Mouse (Mus musculus) lung, embryonic 14.5 days (tissue): ENCODE data around the gene Hist2h3c1. TPM values are rescaled to one million over a fixed set of nuclear protein-coding genes. Genes with fewer than 3 reads are reported as not detected.

ENCODE experiments used
- ATAC-seq: fragments of 200-750 bp; cut with Nextera tagmentation; 2 replicates; pipeline ENCODE4 v1.8.0; 2017; ENCODE audit warnings: mild to moderate bottlenecking, moderate TSS enrichment, moderate library complexity; ENCODE audit not compliant: insufficient read depth
- DNase-seq: peaks from one replicate; pipeline ENCODE4 v3.0.0-alpha.2; 2015
- H3K27ac ChIP-seq: fragments of 300-500 bp; sonication (generic); 2 replicates; pipeline ENCODE4 v1.5.1; 2014; ENCODE audit warnings: low read depth, mild to moderate bottlenecking, moderate library complexity
- H3K27me3 ChIP-seq: fragments of 300-500 bp; sonication (generic); 2 replicates; pipeline ENCODE4 v1.6.1; 2014; ENCODE audit warnings: low read length, control low read depth; ENCODE audit not compliant: insufficient read depth
- H3K36me3 ChIP-seq: fragments of 300-500 bp; sonication (generic); 2 replicates; pipeline ENCODE4 v1.6.1; 2014; ENCODE audit warnings: control low read depth; ENCODE audit not compliant: insufficient read depth
- H3K4me1 ChIP-seq: fragments of 300-500 bp; sonication (generic); 2 replicates; pipeline ENCODE4 v1.6.1; 2014; ENCODE audit warnings: antibody characterized with exemption, control low read depth; ENCODE audit not compliant: insufficient read depth
- H3K4me2 ChIP-seq: fragments of 300-500 bp; sonication (generic); 2 replicates; pipeline ENCODE4 v1.6.1; 2014; ENCODE audit warnings: mild to moderate bottlenecking
- H3K4me3 ChIP-seq: fragments of 300-500 bp; sonication (generic); 2 replicates; pipeline ENCODE4 v1.5.1; 2014; ENCODE audit warnings: low read depth, low read length
- H3K9ac ChIP-seq: fragments of 300-500 bp; sonication (generic); 2 replicates; pipeline ENCODE4 v1.6.1; 2014
- H3K9me3 ChIP-seq: fragments of 300-500 bp; sonication (generic); 2 replicates; pipeline ENCODE4 v1.6.1; 2016; ENCODE audit warnings: low read depth, low read length, control low read depth
- CTCF ChIP-seq: IDR thresholded peaks from 2 replicates; pipeline ENCODE4 v1.5.1; 2016; ENCODE audit warnings: antibody characterized with exemption, low read depth
- WGBS: fragments of 180-500 bp; shearing (Covaris S2); extraction: QIAGEN DNeasy Blood & Tissue Kit; methylation state at CpG from one replicate; pipeline ENCODE4 v1.1.7; 2014; 5-methylcytosine and 5-hydroxymethylcytosine counted together
- polyA plus RNA-seq: library from polyadenylated mRNA; unstranded; fragments of >200 nt; fragmentation: Nextera tagmentation; extraction: Ambion mirVana; gene quantifications from 2 replicates; pipeline ENCODE4 v1.2.1, GENCODE M21; 2014

Hist2h3c1 gene
- polyA plus RNA-seq, 1 experiment from 2014 or later = 0.30 TPM

- 41% methylated on average over 3 of the region's 3 CpGs for WGBS
- peak; percentile 13 for DNase-seq
Observed at GRCm38 (mm10) chr3:96261623-96262022, 15.1 kb downstream of the Hist2h3c1 start.

DNA sequence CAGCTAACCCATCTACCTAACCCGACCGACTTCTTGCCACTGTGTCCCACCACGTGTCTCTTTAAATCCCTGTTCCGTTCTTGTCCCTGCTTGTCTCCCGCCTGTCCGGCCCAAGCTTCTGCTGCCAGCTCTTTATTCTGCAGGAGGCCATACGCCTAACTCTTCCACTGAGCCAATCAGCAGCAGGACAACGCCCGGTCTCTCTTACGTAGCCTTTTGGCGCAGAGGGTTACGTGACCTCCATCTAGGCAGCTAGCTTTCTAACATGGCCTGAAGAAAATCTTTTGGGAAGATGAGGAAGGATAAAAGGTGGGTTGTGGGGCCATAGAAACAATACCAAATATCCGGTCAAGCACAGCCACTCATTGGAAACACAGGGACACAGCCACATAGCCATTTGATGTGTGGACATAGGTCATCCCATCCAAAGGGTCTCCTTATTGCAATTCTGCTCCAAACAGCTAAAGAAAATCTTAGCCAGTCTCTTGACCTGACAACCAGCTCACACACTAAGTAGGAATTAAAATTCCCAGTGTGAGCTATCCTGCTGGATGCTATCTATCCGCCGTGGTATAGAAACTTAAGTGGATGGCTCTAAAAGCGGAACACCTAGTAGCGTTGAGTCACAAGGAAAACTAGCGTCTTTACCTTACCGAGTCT is 15.9 kb downstream of the Hist2h3c1 start:
- no peaks in the 10 kb centered on the region for H3K36me3 ChIP-seq
- peak; percentile 89 for ATAC-seq
- peak overlapping the region; percentile 76 for H3K9ac ChIP-seq
- no peak for TF ChIP-seq CTCF
- peak overlapping the region; percentile 85 for H3K4me2 ChIP-seq
- H3K9me3 ChIP-seq = no peaks in the 10 kb centered on the region
- peak; percentile 94 for DNase-seq
- H3K4me1 ChIP-seq = peaks cover 6% of the 10 kb centered on the region; the same call in 1 of the 2 replicates
- under 1% methylated on average over 19 of the region's 19 CpGs for WGBS
- peak overlapping the region; percentile 99 for H3K27ac ChIP-seq
- H3K27me3 ChIP-seq = no peaks in the 10 kb centered on the region
- H3K4me3 ChIP-seq = peak overlapping the region; percentile 60

More at GRCm38 (mm10) chr3:96261623-96262022, 15.1 kb downstream of the Hist2h3c1 start:
- 0 out of 2 replicates have a peak, but pooled peaks have one; percentile 7 for TF ChIP-seq CTCF
- ATAC-seq = no peak
- Histone ChIP-seq H3K9me3 (no peaks in the 10 kb centered on the region), H3K9ac (peak overlapping the region; percentile 76), H3K4me1 (peaks cover 3% of the 10 kb centered on the region; the same call in 1 of the 2 replicates), H3K4me3 (peak overlapping the region; percentile 60), H3K4me2 (peak overlapping the region; percentile 85), H3K36me3 (no peaks in the 10 kb centered on the region), H3K27me3 (no peaks in the 10 kb centered on the region), H3K27ac (peak overlapping the region; percentile 99)

DNA sequence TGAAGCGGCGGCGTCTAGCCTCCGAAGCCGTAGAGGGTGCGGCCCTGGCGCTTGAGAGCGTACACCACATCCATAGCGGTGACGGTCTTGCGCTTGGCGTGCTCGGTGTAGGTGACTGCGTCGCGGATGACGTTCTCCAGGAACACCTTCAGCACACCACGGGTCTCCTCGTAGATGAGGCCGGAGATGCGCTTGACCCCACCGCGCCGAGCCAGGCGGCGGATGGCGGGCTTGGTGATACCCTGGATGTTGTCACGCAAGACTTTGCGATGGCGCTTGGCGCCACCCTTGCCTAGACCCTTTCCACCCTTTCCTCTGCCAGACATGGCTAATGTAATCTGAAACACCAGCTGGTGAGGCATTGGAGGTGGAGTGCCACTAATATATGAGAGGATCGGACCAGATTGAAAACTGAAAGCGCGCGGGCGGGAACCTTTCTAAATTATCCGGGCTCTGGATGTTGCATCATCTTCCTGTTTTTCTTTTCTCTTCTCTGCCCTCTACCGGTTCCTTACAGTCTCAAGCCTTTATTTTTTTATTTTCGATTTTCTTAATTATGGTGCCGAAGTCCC is 16.6 kb downstream of the Hist2h3c1 start, which contains the start of gene Hist2h4:
Gene Hist2h4, minus strand, starts transcription at position 333 of the 572 bp plus-strand sequence.
- under 1% methylated on average over 40 of the region's 40 CpGs for WGBS
- Histone ChIP-seq H3K4me2 (peak within 1 kb of the TSS; percentile 85), H3K9me3 (no peaks in the 10 kb centered on the region), H3K4me1 (peaks cover 9% of the 10 kb centered on the region), H3K4me3 (peak within 1 kb of the TSS; percentile 60), H3K27me3 (no peaks in the 10 kb centered on the region), H3K9ac (peak within 1 kb of the TSS; percentile 80), H3K36me3 (no peaks in the 10 kb centered on the region), H3K27ac (peak within 1 kb of the TSS; percentile 99)
- DNase-seq = peak; percentile 99
- peak; percentile 50 for TF ChIP-seq CTCF
- ATAC-seq = peak; percentile 89

DNA sequence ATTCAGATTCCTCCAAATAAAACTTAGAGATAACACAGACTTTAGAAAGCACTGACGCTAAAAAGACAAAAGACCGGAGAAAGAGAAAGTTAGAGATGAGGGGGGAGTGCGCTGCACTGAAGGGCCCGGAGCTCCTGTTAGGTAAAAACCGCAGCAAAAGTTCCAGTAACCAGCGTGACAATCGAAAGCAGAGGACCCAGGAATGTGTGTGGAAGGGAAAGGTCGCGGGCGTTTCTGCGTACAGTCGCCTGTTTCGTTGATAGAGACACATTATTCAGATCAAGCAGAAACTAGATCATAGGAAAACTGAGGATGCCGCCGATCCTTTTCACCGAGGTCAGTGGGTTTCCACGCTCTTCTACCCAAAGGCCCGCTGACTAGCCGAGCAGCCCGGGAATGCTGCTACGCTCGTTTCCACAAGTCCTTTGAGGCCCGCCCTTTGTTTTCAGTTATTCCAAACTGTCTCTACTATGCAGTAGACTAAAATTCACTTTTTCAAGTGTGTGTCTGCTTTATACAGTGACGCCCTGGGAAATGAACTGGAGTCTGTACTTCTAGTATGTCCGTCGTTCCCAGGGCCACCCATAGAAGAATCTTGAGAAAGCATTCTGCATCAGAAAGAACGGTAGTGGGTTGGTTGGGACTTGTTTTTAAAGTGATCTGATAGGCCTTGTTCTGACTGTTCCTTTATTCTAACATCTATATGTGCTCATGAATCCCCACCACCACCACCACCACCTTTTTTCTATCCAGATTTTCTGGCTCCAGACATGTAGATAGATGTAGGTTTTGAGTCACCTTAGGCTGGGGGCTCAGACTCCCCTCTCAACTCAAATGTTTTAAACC is 17.3 kb downstream of the Hist2h3c1 start:
- 6% methylated on average over 27 of the region's 27 CpGs for WGBS
- H3K4me1 ChIP-seq = peaks cover 9% of the 10 kb centered on the region
- no peaks in the 10 kb centered on the region for H3K36me3 ChIP-seq
- peak overlapping the region; percentile 99 for H3K27ac ChIP-seq
- H3K27me3 ChIP-seq = no peaks in the 10 kb centered on the region
- ATAC-seq (0 out of 2 replicates have a peak, but pooled peaks have one; percentile 15), DNase-seq (no peak)
- H3K4me3 ChIP-seq = peak overlapping the region; percentile 60
- H3K4me2 ChIP-seq = peak overlapping the region; percentile 85
- peak overlapping the region; percentile 80 for H3K9ac ChIP-seq
- H3K9me3 ChIP-seq = no peaks in the 10 kb centered on the region
- no peak for TF ChIP-seq CTCF

DNA sequence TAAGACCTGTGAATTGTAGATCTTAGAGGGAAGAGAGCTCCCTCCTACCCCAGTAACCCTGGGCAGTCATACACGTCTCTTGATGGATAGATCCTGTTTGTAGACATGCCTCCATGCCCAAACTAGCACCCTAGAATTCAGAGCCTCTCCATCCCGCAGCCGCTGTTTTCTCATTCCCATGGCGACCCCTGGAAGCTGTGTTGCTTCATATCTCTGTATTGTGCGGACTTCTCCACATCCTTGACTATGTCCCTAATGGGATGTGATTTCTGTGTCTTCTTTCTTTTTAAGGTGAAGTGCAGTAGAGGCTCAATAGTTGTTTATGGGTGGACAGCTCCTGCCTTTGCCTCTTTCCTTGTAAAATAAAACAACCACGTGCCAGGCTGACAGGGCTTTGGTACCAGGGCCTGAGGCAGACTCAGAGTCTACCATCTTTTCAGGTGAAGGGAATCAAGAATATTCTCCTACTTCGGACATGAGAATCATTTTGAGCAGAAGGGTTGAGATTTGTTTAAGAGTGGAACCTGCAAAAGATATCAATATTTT is 18.0 kb downstream of the Hist2h3c1 start:
- WGBS = 59% methylated on average over 7 of the region's 7 CpGs
- H3K9ac ChIP-seq = peak overlapping the region; percentile 80
- peak overlapping the region; percentile 60; the same call in 1 of the 2 replicates for H3K4me3 ChIP-seq

GRCm38 (mm10) chr3:96266132-96266710 is 19.7 kb downstream of the Hist2h3c1 start:
- TF ChIP-seq CTCF = no peak
- DNase-seq (no peak), ATAC-seq (no peak)
- WGBS = 71% methylated on average over 8 of the region's 8 CpGs
- Histone ChIP-seq H3K27me3 (no peaks in the 10 kb centered on the region), H3K27ac (no peak overlapping the region; the same call in none of the 2 replicates), H3K9me3 (no peaks in the 10 kb centered on the region), H3K4me1 (peaks cover 9% of the 10 kb centered on the region), H3K9ac (no peak overlapping the region; the same call in 1 of the 2 replicates), H3K4me3 (no peak overlapping the region), H3K4me2 (no peak overlapping the region), H3K36me3 (no peaks in the 10 kb centered on the region)

More for the DNA sequence above, 18.0 kb downstream of the Hist2h3c1 start:
- Histone ChIP-seq H3K27me3 (no peaks in the 10 kb centered on the region), H3K4me2 (peak overlapping the region; percentile 85), H3K27ac (peak overlapping the region; percentile 99), H3K36me3 (no peaks in the 10 kb centered on the region), H3K9me3 (no peaks in the 10 kb centered on the region), H3K4me1 (peaks cover 9% of the 10 kb centered on the region)
- no peak for TF ChIP-seq CTCF
- DNase-seq (peak; percentile 45), ATAC-seq (no peak)
